Mouse (Mus musculus) brown adipose tissue, adult 24 weeks (tissue): ENCODE measurements at regions not wholly inside any gene's neighbourhood (a gene's known extent, or its start where the extent isn't known, plus 50 kb on each side); places are given as distances from the start of the nearest gene placed in this dataset.

Experiments used
- H3K27ac ChIP-seq: fragments of 200-500 bp; replicated peaks from 2 replicates; pipeline ENCODE4 v1.5.1; 2012; ENCODE audit warnings: low read depth, mild to moderate bottlenecking, low read length
- H3K4me1 ChIP-seq: fragments of 200-500 bp; 2 replicates; pipeline ENCODE4 v1.6.1; 2012; ENCODE audit warnings: low read length, mixed read lengths; ENCODE audit not compliant: control insufficient read depth, insufficient read depth, insufficient read length
- H3K4me3 ChIP-seq: fragments of 200-500 bp; 2 replicates; pipeline ENCODE4 v1.5.1; 2012; ENCODE audit warnings: low read depth, mild to moderate bottlenecking, low read length, moderate library complexity; ENCODE audit not compliant: insufficient read depth

DNA sequence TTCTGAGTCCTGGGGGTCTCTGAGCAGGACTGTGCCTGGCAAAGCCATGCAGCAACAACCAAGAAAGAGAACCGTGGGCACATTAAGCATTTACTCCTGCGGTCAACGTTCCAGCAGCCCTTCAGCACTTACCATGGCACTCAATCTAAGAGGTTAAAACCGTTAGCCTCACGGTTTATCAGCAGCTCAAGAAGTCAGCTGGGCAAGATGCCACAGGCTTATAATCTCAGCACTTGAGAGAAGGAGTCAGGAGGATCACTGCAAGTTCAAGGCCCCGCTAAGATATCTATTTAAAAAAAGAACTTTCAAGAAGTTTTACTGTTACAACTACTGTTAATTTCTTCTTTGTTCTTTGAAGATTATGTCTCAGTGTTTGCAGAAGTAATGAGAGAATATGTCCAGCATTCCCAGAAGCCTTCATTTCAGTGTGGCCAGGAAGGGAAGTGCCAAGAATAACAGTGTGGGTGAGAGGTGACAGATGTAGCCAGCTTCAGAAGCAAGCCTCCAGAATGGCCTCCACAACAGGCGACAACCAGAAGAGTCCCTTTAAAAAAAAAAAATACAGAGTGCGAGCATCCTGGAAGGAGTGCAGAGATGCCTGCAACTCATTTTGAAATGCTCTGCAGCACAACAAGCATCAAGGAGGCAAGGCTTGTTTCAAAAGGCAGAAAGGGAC, 84.8 kb upstream of the Spred1 start:
- Histone ChIP-seq H3K4me1 (peaks cover 14% of the 10 kb centered on the region), H3K4me3 (no peak overlapping the region), H3K27ac (no peak overlapping the region)

DNA sequence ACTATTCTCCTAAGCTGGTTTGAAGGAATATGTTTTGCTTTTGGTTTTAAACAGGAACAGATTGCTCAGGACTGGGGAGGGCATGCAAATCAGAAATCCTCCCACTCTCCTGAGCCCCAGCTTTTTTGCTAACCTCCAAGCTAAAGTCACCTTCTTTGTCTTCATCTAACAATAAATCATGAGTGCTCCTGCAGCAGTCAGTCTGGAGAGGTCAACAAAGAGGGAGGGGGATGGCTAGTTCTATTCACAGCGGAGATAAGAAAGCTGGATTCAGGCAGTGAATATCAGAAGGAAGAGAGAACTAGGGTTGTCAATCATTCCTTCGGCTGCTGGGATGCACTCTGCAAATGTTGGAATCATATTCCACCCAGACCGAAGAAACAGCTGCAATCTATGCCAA, 81.0 kb upstream of the Spred1 start:
- Histone ChIP-seq H3K4me3 (no peak overlapping the region), H3K4me1 (peaks cover 14% of the 10 kb centered on the region), H3K27ac (no peak overlapping the region)

DNA sequence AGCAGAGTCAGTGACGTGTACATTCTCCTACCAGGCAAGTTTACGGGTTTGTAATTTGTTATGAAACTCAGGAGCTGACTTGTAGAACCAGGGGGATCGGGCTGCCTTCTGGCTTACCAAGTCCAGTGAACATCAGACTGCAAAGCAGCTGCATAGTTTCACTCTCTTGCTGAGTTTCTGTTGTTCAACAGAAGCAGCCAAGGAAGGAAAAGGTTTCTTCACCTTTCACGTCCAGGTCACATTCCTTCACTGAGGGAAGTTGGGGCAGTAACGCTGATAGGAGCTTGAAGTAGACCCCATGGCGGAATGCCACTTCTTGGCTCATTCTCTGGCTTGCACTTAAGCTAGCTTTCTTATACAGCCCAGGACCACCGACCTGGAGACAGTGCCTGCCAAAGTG, 77.3 kb upstream of the Spred1 start:
- Histone ChIP-seq H3K4me1 (no peaks in the 10 kb centered on the region), H3K4me3 (no peak overlapping the region), H3K27ac (no peak overlapping the region)

DNA sequence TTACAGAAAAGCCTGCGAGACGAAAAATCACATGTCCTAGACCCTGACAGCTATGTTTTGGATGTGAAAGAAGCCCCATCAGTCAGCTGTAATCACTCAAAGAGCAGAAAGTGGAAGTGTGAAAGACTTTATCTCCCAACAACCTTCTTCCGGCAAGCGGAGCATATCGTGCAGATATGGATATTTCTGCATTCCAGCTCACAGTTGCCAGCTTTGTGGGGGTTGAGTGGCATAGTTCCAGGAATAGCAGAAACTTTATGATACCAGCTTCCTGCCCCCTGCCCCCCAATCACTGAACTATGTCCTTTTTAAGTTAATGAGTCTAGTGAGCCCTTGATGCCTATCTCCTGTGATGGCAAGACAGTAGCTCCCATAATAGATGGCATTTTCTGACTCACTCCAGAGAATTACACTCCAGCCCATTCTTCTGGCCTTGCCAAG, 72.9 kb upstream of the Spred1 start:
- Histone ChIP-seq H3K4me1 (no peaks in the 10 kb centered on the region), H3K4me3 (no peak overlapping the region), H3K27ac (no peak overlapping the region)

DNA sequence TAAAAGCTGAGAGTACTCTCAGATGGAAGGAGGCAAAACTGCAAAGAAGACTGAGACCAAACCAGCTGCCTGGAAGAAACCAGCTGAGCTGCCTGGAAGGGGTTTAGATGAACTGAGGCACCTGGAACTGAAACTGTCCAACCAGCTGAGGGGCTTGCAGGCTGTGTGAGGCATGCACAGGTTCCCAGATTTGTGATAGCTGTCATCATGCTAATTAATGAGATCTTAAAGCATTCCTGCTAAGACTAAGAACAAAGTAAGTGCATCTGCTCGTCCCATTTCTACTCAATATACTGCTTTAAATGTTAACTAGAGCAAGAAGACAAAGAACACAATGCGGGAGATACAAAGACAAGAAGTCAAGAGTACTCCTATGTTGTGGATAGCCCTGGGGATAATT, 71.1 kb upstream of the Spred1 start:
- H3K4me3 ChIP-seq = no peak overlapping the region
- no peaks in the 10 kb centered on the region for H3K4me1 ChIP-seq
- H3K27ac ChIP-seq = no peak overlapping the region

DNA sequence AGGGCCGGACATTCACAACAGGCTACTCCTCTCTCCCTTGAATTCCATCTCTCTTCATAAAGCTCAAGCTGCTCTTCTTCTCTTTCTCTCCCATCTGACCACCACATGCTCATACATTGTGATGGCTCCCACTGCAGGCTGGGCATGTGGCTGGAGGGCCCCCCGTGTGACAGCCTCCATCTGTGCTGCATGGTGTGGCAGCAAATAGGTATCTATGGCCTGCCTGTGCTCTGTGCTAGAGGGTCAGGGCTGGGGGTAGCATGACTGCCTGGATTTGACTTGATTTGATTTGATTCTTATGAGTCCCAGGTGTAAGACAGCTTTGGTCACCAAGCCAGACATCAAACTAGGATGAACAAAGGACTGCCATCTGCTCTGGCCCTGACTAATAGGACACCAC, 57.0 kb upstream of the Spred1 start:
- H3K4me3 ChIP-seq = no peak overlapping the region
- no peak overlapping the region for H3K27ac ChIP-seq

DNA sequence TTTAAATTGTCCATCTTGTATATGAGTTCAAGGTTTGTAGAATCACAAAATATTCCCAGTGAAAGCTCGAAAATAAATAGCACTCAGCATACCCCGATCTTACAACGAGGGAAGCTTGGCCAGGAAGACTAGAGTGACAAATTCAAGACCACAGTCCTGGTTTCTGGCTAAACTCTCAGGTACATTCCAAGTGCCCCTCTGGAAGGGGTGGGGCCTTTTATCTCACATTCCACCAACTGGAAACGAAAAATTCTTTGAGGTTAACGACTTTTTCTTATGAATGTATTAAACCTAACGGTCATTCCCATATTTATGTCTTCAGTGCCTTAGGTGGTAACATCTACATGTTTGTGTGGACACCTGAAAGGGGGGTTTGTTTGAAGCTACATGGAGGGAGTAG, 50.8 kb upstream of the Spred1 start:
- Histone ChIP-seq H3K4me3 (no peak overlapping the region), H3K27ac (no peak overlapping the region), H3K4me1 (no peaks in the 10 kb centered on the region)

More for the DNA sequence above, 57.0 kb upstream of the Spred1 start:
- H3K4me1 ChIP-seq = no peaks in the 10 kb centered on the region

DNA sequence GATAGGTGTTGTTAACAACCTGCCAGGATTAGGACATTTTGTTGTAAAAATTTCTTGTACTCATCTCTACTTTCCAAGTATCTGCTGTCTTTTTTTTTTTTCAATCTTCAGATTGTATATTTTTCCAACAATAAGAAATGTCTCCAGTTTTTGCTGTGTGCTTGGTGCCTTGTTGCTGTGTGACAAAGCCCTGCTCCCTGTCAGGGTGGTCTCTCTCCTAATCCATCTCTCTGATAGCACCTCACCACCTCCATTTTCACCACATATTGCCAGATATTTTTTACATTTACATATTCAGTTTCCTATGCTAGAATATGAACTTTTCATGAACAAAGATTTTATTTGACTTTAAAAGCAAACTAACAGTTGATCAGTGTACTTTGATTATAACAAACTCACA, 50.1 kb upstream of the Spred1 start:
- Histone ChIP-seq H3K27ac (no peak overlapping the region), H3K4me1 (no peaks in the 10 kb centered on the region), H3K4me3 (no peak overlapping the region)
